Mouse (Mus musculus): Measurements from ENCODE around the gene Zfp334. TPM values are rescaled to one million over a fixed set of nuclear protein-coding genes. Genes with fewer than 3 reads are reported as not detected.
A peak's percentile ranks its signal among the peaks of the same experiment; 100 is the strongest.

Zfp334 gene
- polyA plus RNA-seq, 1 experiment from 2014 or later, result 12.4 TPM

DNA sequence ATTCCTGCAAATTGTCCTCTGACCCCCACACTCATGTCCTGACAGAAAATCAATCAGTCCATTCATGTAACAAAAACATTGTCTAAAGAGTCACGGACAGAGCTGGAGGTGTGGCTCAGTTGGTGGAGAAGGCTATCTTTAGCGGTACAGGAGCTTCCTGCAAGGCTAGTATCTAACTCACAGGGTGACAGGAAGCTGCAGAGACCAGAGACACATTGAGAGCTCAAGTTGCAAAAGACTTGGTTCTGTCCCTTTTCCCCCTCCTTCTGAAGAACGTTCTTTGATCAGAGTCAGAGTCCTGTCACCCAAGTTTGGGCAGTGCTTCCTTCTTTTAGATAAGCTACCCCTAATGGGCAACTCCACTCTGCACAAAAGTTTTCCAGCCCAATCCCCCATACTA, 58.4 kb downstream of the Zfp334 start:
- Histone ChIP-seq H3K4me3 (replicated peaks; ENCODE audit: low read length) (no peak overlapping the region), H3K9me3 (ENCODE audit: control insufficient read depth, low read length) (0 out of 2 replicates have a peak, but pooled peaks cover 4% of the 10 kb centered on the region), H3K27ac (no peak overlapping the region), H3K36me3 (replicated peaks; ENCODE audit: control insufficient read depth, insufficient read depth) (no peaks in the 10 kb centered on the region), H3K4me2 (replicated peaks) (no peak overlapping the region), H3K27me3 (ENCODE audit: control insufficient read depth, insufficient read depth, low read length) (no peaks in the 10 kb centered on the region), H3K9ac (no peak overlapping the region), H3K4me1 (replicated peaks; ENCODE audit: control insufficient read depth, insufficient read depth, low read length) (peaks cover 22% of the 10 kb centered on the region)
- 51% methylated on average over 3 of the region's 3 CpGs for WGBS
- ATAC-seq (ENCODE audit: low FRiP score) (no peak), DNase-seq (ENCODE audit: low spot score) (no peak)

DNA sequence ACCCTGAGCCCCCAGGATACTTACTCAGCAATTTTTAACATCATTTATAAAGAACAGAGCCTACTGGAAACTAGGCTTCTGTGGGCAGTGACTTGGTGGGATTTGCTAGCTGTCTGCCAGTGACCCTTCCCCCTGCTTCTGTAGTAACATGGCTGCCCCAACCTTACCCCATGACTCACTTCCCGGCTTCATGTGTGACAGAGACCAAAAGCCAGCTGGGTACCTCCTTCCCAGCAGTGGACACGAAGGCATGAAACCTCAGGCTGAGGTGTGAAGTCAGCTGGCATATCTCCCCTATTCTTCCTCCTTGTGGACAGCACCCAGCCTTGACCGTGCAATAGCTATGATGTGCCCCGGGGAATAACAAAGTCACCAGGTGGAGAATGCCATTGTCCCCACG, 59.3 kb downstream of the Zfp334 start:
- Histone ChIP-seq H3K4me3 (replicated peaks; ENCODE audit: low read length) (no peak overlapping the region), H3K4me2 (replicated peaks) (no peak overlapping the region), H3K27me3 (ENCODE audit: control insufficient read depth, insufficient read depth, low read length) (no peaks in the 10 kb centered on the region), H3K4me1 (replicated peaks; ENCODE audit: control insufficient read depth, insufficient read depth, low read length) (peaks cover 32% of the 10 kb centered on the region), H3K9me3 (ENCODE audit: control insufficient read depth, low read length) (0 out of 2 replicates have a peak, but pooled peaks cover 4% of the 10 kb centered on the region), H3K36me3 (replicated peaks; ENCODE audit: control insufficient read depth, insufficient read depth) (no peaks in the 10 kb centered on the region), H3K27ac (no peak overlapping the region), H3K9ac (no peak overlapping the region)
- WGBS, result 83% methylated on average over 5 of the region's 5 CpGs
- no peak for ATAC-seq (ENCODE audit: low FRiP score)
- DNase-seq (ENCODE audit: low spot score), result no peak

GRCm38 (mm10) chr2:165327386-165327785, 60.7 kb downstream of the Zfp334 start:
- Histone ChIP-seq H3K4me3 (replicated peaks; ENCODE audit: low read length) (peak overlapping the region; percentile 78), H3K4me1 (replicated peaks; ENCODE audit: control insufficient read depth, insufficient read depth, low read length) (peaks cover 33% of the 10 kb centered on the region), H3K9me3 (ENCODE audit: control insufficient read depth, low read length) (0 out of 2 replicates have a peak, but pooled peaks cover 4% of the 10 kb centered on the region), H3K9ac (peak overlapping the region; percentile 66), H3K4me2 (replicated peaks) (peak overlapping the region; percentile 87), H3K36me3 (replicated peaks; ENCODE audit: control insufficient read depth, insufficient read depth) (no peaks in the 10 kb centered on the region), H3K27ac (peak overlapping the region; percentile 94), H3K27me3 (ENCODE audit: control insufficient read depth, insufficient read depth, low read length) (no peaks in the 10 kb centered on the region)
- no peak for DNase-seq (ENCODE audit: low spot score)
- no peak for ATAC-seq (ENCODE audit: low FRiP score)
- WGBS, result 33% methylated on average over 7 of the region's 7 CpGs

DNA sequence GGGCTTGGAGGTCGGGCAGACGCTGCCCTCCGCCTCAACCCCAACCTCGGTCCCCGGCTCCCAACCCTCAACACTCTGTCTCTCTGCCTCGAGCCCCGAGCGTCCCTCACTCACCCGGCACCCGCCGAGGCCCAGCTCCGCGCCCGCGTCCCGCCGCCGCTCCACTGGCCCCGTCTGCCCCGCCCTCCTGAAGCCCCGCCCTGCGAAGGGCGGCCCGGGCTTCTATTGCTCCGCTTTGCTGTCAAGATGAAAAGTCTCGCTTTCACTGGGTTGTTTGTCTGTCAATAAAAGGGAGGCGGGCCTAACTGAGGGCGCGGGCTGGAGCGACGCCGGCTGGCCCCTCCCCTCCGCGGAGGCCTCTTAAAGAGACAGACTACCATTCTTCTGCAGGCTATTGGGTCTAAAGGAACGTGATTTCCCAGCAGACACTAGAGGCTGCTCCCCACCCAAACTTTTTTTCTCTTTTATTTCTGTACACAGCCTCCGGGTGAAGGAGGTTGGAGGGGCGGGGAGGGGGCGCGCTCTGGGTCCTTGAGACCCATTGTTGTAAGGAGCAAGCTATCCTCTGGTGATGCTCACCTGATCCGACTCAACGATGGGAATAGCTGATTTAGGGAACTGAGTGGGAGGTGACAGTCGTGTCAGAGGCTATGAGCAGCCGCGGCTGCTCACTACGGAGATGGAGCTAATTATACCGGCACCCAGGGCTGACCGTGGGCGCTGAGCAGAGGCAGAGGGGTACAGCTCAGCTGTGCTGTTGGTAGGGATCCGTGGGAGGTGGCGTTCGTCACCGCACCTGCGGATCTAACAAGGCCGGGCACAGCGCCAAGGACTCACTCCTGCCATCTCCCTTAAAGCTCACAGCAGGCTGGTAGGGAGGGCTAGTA, 61.5 kb downstream of the Zfp334 start, which contains the start of gene Elmo2:
Gene Elmo2, minus strand, starts transcription at position 176 of the 887 bp plus-strand sequence.
- 0% methylated on average over 55 of the region's 55 CpGs for WGBS
- Histone ChIP-seq H3K27me3 (ENCODE audit: control insufficient read depth, insufficient read depth, low read length) (no peaks in the 10 kb centered on the region), H3K27ac (peak within 1 kb of the TSS; percentile 94), H3K4me2 (replicated peaks) (peak within 1 kb of the TSS; percentile 87), H3K4me1 (replicated peaks; ENCODE audit: control insufficient read depth, insufficient read depth, low read length) (peaks cover 39% of the 10 kb centered on the region), H3K4me3 (replicated peaks; ENCODE audit: low read length) (peak within 1 kb of the TSS; percentile 78), H3K9ac (peak within 1 kb of the TSS; percentile 87), H3K9me3 (ENCODE audit: control insufficient read depth, low read length) (0 out of 2 replicates have a peak, but pooled peaks cover 4% of the 10 kb centered on the region), H3K36me3 (replicated peaks; ENCODE audit: control insufficient read depth, insufficient read depth) (no peaks in the 10 kb centered on the region)
- ATAC-seq (ENCODE audit: low FRiP score) (peak; percentile 98), DNase-seq (ENCODE audit: low spot score) (peak; percentile 97)

- WGBS, result under 1% methylated on average over 22 of the region's 30 CpGs
- peak overlapping the region; percentile 87 for H3K4me2 ChIP-seq (replicated peaks)
- no peaks in the 10 kb centered on the region for H3K36me3 ChIP-seq (replicated peaks; ENCODE audit: control insufficient read depth, insufficient read depth)
- no peak for DNase-seq (ENCODE audit: low spot score)
- peak overlapping the region; percentile 87 for H3K9ac ChIP-seq
- peak overlapping the region; percentile 78 for H3K4me3 ChIP-seq (replicated peaks; ENCODE audit: low read length)
- no peaks in the 10 kb centered on the region for H3K27me3 ChIP-seq (ENCODE audit: control insufficient read depth, insufficient read depth, low read length)
- H3K4me1 ChIP-seq (replicated peaks; ENCODE audit: control insufficient read depth, insufficient read depth, low read length), result peaks cover 46% of the 10 kb centered on the region
- peak overlapping the region; percentile 63 for H3K27ac ChIP-seq
- 0 out of 2 replicates have a peak, but pooled peaks cover under 1% of the 10 kb centered on the region for H3K9me3 ChIP-seq (ENCODE audit: control insufficient read depth, low read length)
- peak; percentile 6; the same call in 1 of the 2 replicates for ATAC-seq (ENCODE audit: low FRiP score)
Measured at GRCm38 (mm10) chr2:165325521-165326303, 62.3 kb downstream of the Zfp334 start.

Other genes starting within 250 kb of the Zfp334 start
- 12.4 and 15.4 TPM in 2 replicates for gene Cdh22, start 153.4 kb downstream of the Zfp334 start, polyA plus RNA-seq (2014; fragmentation: Nextera tagmentation; extraction: Ambion mirVana)
- gene Slc35c2, start 100.4 kb downstream of the Zfp334 start, polyA plus RNA-seq (2014; fragmentation: Nextera tagmentation; extraction: Ambion mirVana), result 60.1 and 60.8 TPM in 2 replicates
- 99.7 and 100 TPM in 2 replicates for gene Elmo2, start 61.8 kb downstream of the Zfp334 start, polyA plus RNA-seq (2014; fragmentation: Nextera tagmentation; extraction: Ambion mirVana)
- gene Zfp663, start 19.5 kb downstream of the Zfp334 start, polyA plus RNA-seq (2014; fragmentation: Nextera tagmentation; extraction: Ambion mirVana), result 6.2 and 6.3 TPM in 2 replicates
- gene Ocstamp, start 12.1 kb upstream of the Zfp334 start, polyA plus RNA-seq (2014; fragmentation: Nextera tagmentation; extraction: Ambion mirVana), result not detected in 2 replicates
- gene Slc13a3, start 85.0 kb upstream of the Zfp334 start, polyA plus RNA-seq (2014; fragmentation: Nextera tagmentation; extraction: Ambion mirVana), result 5.9 and 7.5 TPM in 2 replicates
- gene Trp53rka, start 105.1 kb upstream of the Zfp334 start, polyA plus RNA-seq (2014; fragmentation: Nextera tagmentation; extraction: Ambion mirVana), result 40.0 and 44.4 TPM in 2 replicates
- gene Slc2a10, start 115.5 kb upstream of the Zfp334 start, polyA plus RNA-seq (2014; fragmentation: Nextera tagmentation; extraction: Ambion mirVana), result 2.2 and 2.6 TPM in 2 replicates
- 7.9 and 10.0 TPM in 2 replicates for gene Eya2, start 206.8 kb upstream of the Zfp334 start, polyA plus RNA-seq (2014; fragmentation: Nextera tagmentation; extraction: Ambion mirVana)

All from hindbrain, embryonic 14.5 days (tissue).